Mouse (Mus musculus) erythroblast, embryonic 14.5 days (primary cell): ENCODE measurements around the gene Scd4. TPM values are rescaled to one million over a fixed set of nuclear protein-coding genes. Genes with fewer than 3 reads are reported as not detected.

Experiments used
- H3K27me3 ChIP-seq: 2 replicates; pipeline ENCODE4 v1.6.1; 2012; ENCODE audit warnings: inconsistent platforms; ENCODE audit not compliant: control insufficient read depth
- H3K36me3 ChIP-seq: 2 replicates; pipeline ENCODE4 v1.6.1; 2012; ENCODE audit warnings: mild to moderate bottlenecking, inconsistent platforms; ENCODE audit not compliant: control insufficient read depth
- H3K4me1 ChIP-seq: 2 replicates; pipeline ENCODE4 v1.6.1; 2012; ENCODE audit warnings: inconsistent platforms; ENCODE audit not compliant: control insufficient read depth
- H3K4me3 ChIP-seq: replicated peaks from 2 replicates; pipeline ENCODE3; 2012; ENCODE audit warnings: moderate library complexity, mild to moderate bottlenecking, inconsistent platforms
- H3K9me3 ChIP-seq: 2 replicates; pipeline ENCODE4 v1.6.1; 2012; ENCODE audit warnings: low read length, inconsistent platforms, mixed read lengths; ENCODE audit not compliant: control insufficient read depth
- GATA1 ChIP-seq: IDR thresholded peaks from 2 replicates; pipeline ENCODE4 v1.6.1; 2012; ENCODE audit warnings: low read length, inconsistent platforms, mixed read lengths
- TAL1 ChIP-seq: IDR thresholded peaks from 3 replicates; pipeline ENCODE4 v1.6.1; 2012; ENCODE audit warnings: low read length, inconsistent platforms, mixed read lengths
- polyA plus RNA-seq: library from polyadenylated mRNA; stranded (reverse); fragments of >175 nt; gene quantifications from 2 replicates; pipeline ENCODE4 v1.2.3, GENCODE M21; 2012

Scd4 gene
- polyA plus RNA-seq, 1 experiment: not detected

DNA sequence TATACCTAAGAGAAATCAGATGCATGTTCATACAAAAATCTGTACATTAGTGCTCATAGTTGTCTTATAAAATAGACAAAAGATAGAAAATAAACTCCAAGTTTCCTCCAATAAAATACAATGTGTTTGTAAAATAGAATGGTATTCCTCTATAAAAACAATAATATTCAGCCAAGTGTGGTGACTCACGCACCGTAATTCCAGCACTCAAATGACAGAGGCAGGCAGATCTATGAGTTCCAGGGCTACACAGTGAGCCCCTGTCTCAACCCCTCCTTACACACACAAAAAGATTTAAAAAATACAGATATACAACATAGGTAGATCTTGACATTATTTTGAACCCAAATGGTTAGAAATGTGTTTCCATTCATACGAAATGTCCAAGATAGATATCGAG, 59.0 kb downstream of the Scd4 start:
- no peak overlapping the region for H3K4me3 ChIP-seq
- peaks cover 99% of the 10 kb centered on the region for H3K4me1 ChIP-seq
- peaks cover 23% of the 10 kb centered on the region for H3K36me3 ChIP-seq
- TF ChIP-seq GATA1 (no peak), TAL1 (no peak)
- no peaks in the 10 kb centered on the region for H3K27me3 ChIP-seq
- H3K9me3 ChIP-seq: no peaks in the 10 kb centered on the region

DNA sequence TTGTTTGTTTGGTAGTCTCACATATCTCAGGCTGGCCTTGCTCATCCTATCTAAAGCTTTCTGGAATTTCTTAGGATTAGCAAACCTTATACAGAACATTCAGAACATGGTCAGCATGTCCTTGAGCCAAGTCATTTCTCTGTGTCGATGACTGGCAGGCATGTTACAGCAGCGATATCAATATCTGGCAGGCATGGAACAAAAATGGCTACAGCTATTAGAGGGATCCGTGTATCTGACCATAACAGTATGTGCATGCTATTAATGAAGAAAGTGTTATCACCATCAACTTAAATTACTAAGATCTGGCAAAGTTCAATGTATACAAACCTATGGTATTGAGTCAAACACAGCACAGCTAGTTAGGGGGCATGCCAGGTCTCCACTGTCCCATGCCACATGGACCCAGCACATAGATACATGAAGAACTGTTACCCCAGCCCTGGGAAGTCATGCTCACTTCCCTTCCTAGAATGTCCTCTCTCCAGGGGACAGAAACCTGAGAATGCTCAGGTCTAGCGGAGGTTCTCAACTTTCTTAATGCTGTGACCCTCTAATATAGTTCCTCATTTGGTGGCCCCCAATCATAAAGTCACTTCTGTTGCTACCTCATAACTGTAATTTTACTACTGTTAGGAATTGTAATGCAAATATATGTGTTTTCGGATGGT, 59.6 kb downstream of the Scd4 start:
- H3K9me3 ChIP-seq: no peaks in the 10 kb centered on the region
- H3K4me1 ChIP-seq: peaks cover 99% of the 10 kb centered on the region
- H3K4me3 ChIP-seq: no peak overlapping the region
- H3K27me3 ChIP-seq: no peaks in the 10 kb centered on the region
- TF ChIP-seq TAL1: peak; percentile 34; the same call in 1 of the 3 replicates
- TF ChIP-seq GATA1: no peak
- H3K36me3 ChIP-seq: peaks cover 29% of the 10 kb centered on the region

DNA sequence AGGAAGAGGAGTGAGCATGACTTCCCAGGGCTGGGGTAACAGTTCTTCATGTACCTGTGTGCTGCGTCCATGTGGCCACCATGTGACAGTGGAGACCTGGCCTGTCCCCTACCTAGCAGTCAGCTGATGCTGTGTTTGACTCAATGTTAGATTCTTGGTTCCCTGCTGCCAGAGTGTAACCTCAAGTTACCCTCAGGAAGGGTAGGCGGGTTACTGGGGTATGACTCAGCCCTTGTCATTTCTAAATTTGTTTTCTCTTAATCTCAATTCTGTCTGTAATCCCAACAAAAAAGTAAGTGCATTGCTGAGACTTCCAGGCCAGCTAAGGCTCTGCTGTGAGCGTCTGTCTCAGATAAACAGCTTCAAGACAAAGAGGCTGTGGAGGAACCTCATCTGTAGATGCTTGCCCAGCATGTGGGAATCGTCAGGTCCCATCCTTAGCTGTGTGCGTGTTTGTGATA, 61.1 kb downstream of the Scd4 start:
- Histone ChIP-seq H3K36me3 (peaks cover 44% of the 10 kb centered on the region), H3K27me3 (no peaks in the 10 kb centered on the region), H3K4me3 (no peak overlapping the region), H3K4me1 (peaks cover 89% of the 10 kb centered on the region), H3K9me3 (no peaks in the 10 kb centered on the region)
- TF ChIP-seq GATA1 (no peak), TAL1 (no peak)

DNA sequence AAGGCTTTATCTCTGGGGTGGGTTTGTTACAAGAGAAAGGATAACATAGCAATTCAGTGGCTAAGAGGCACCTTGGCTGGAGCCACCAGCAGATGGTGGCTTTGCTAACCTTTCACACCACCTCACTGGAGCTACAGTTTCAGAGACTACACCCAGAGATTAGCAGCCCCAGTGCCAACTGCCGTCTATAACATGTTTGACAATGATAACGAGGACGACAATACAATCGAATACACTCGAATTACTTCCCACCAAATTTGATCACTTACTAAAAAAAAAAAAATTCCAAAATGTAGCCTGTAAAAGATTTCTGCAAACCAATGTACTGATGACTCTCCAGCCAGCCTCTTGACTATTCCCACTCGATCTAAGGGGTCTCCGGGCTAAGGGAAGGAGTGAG, 62.1 kb downstream of the Scd4 start:
- H3K9me3 ChIP-seq: 0 out of 2 replicates have a peak, but pooled peaks cover under 1% of the 10 kb centered on the region
- no peaks in the 10 kb centered on the region for H3K27me3 ChIP-seq
- TF ChIP-seq TAL1 (peak; percentile 63; the same call in 2 of the 3 replicates), GATA1 (no peak)
- H3K4me1 ChIP-seq: peaks cover 82% of the 10 kb centered on the region
- peak overlapping the region; percentile 14 for H3K4me3 ChIP-seq
- peaks cover 54% of the 10 kb centered on the region for H3K36me3 ChIP-seq

Other genes with a start within 250 kb of the Scd4 start
- 0.27 and 0.37 TPM in 2 replicates for gene Chuk, start 225.6 kb upstream of the Scd4 start, polyA plus RNA-seq
- gene Cwf19l1, start 197.2 kb upstream of the Scd4 start, polyA plus RNA-seq: 0.34 and 0.41 TPM in 2 replicates
- gene Bloc1s2, start 186.6 kb upstream of the Scd4 start, polyA plus RNA-seq: 3.9 and 5.6 TPM in 2 replicates
- not detected in 2 replicates for gene Pkd2l1, start 140.7 kb upstream of the Scd4 start, polyA plus RNA-seq
- not detected in 2 replicates for gene Scd3, start 129.8 kb upstream of the Scd4 start, polyA plus RNA-seq
- gene Scd2, start 39.4 kb upstream of the Scd4 start, polyA plus RNA-seq: 0.27 TPM in 2 replicates
- gene Scd1, start 74.8 kb downstream of the Scd4 start, polyA plus RNA-seq: 1.2 and 1.8 TPM in 2 replicates
- gene Wnt8b, start 160.4 kb downstream of the Scd4 start, polyA plus RNA-seq: not detected in 2 replicates
- 0.04 TPM in 1 of 2 replicates, not detected in the other for gene Sec31b, start 212.8 kb downstream of the Scd4 start, polyA plus RNA-seq
- not detected in 2 replicates for gene Gm20538, start 219.7 kb downstream of the Scd4 start, polyA plus RNA-seq
- 36.7 and 46.9 TPM in 2 replicates for gene Ndufb8, start 222.3 kb downstream of the Scd4 start, polyA plus RNA-seq
- 0.23 and 0.58 TPM in 2 replicates for gene Hif1an, start 229.8 kb downstream of the Scd4 start, polyA plus RNA-seq